Mouse (Mus musculus): ENCODE data around the gene Hoxb1.
A peak's percentile ranks its signal among the peaks of the same experiment; 100 is the strongest.

DNA sequence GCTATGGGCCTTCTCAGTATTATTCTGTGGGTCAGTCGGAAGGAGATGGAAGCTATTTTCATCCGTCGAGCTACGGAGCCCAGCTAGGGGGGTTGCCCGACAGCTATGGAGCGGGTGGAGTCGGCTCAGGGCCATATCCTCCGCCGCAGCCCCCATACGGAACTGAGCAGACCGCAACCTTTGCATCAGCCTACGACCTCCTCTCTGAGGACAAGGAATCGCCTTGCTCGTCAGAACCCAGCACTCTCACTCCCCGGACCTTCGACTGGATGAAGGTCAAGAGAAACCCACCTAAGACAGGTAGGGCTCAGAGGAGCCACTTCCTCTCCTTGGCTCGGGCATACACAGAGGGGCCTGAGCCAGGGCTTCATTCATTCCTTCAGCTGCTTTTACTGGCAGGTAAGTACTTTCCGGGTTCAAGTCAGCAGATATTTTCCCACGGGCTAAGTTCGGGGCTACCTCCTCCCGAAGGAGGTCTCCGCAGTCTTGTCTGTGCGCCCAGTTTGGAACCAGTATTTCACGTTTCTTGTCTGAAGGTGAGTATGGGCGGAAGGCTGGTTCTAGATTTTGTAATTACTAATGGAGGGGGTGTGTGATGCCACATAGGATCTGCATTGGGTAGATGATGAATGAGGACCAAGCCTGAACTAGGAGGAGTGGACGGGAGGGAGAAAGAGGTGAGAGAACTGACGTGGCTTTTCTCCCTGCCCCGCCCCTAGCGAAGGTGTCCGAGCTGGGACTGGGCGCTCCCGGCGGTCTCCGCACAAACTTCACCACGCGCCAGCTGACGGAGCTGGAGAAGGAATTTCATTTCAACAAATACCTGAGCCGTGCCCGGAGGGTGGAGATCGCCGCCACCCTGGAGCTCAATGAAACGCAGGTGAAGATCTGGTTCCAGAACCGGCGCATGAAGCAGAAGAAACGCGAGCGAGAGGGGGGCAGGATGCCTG is 815 bp downstream of the Hoxb1 start:
- TF ChIP-seq EP300 (IDR thresholded peaks at IDR 0.05) (no peak), CTCF (IDR thresholded peaks at IDR 0.05) (peak; percentile 33)

Measured in lung, postnatal 0 days (tissue).